Mouse (Mus musculus): ENCODE measurements around the gene Gstt1.

The Gstt1 gene

GRCm38 (mm10) chr10:75762413-75762812 lies 36.0 kb downstream of the Gstt1 start:
- ChIA-PET POLR2A (interaction anchor here in 2 of 4 experiments (0.9 to 4.4 kb wide), 5 partner anchors 11 to 136 kb away, joined by 3 to 77 read pairs (median 3); partner anchors contain the start of gene Ddt (in 2 of the 2)), CTCF (no interaction called here)

- ChIA-PET POLR2A (interaction anchor here in 3 of 4 experiments (0.7 to 2.4 kb wide), 9 partner anchors 13 to 172 kb away, joined by 3 to 6 read pairs (median 4); partner anchors contain the start of gene Ddt (in 2 of the 3)), CTCF (interaction anchor here (0.6 to 1.8 kb wide), 7 partner anchors 16 to 93 kb away, joined by 3 to 7 read pairs (median 3); no protein-coding TSS in a partner anchor)
Observed at GRCm38 (mm10) chr10:75760311-75760710, 38.1 kb downstream of the Gstt1 start.

GRCm38 (mm10) chr10:75756719-75757118 lies 41.7 kb downstream of the Gstt1 start:
- POLR2A ChIA-PET, result interaction anchor here in 2 of 4 experiments (0.7 to 1.4 kb wide), 4 partner anchors 8 to 108 kb away, joined by 3 to 10 read pairs (median 4); partner anchors contain the start of genes Cabin1 (in 1 of the 2) and Ddt (in 1 of the 2)
- CTCF ChIA-PET, result interaction anchor here in 3 of 4 experiments (0.6 to 2.7 kb wide), 7 partner anchors 8 to 170 kb away, joined by 3 to 8 read pairs (median 4); partner anchors contain the start of gene Ddt (in 1 of the 3)

- ChIA-PET POLR2A (interaction anchor here in 3 of 4 experiments (0.5 to 1.6 kb wide), 20 partner anchors 10 to 207 kb away, joined by 3 to 6 read pairs (median 3); partner anchors contain the start of genes Cabin1 (in 2 of the 3), Mif (in 2 of the 3) and Ddt (in 1 of the 3)), CTCF (interaction anchor here (0.5 to 2.3 kb wide), 76 partner anchors 8 to 509 kb away, joined by 3 to 27 read pairs (median 4); partner anchors contain the start of genes Cabin1 (in 2 of the 4), Gm20441 (in 2 of the 4), Gstt2 (in 2 of the 4) and Ddt (in 1 of the 4))
Observed at GRCm38 (mm10) chr10:75744017-75744416, 54.4 kb downstream of the Gstt1 start.

- CTCF ChIA-PET, result interaction anchor here (0.5 to 2.3 kb wide), 72 partner anchors 8 to 412 kb away, joined by 3 to 27 read pairs (median 4); partner anchors contain the start of genes Cabin1 (in 2 of the 4), Gm20441 (in 2 of the 4), Gstt2 (in 2 of the 4) and Ddt (in 1 of the 4)
- POLR2A ChIA-PET, result interaction anchor here in 3 of 4 experiments (0.5 to 1.6 kb wide), 16 partner anchors 13 to 208 kb away, joined by 3 to 6 read pairs (median 3); partner anchors contain the start of genes Cabin1 (in 2 of the 3), Mif (in 2 of the 3) and Ddt (in 1 of the 3)
Observed at GRCm38 (mm10) chr10:75743369-75743768, 55.0 kb downstream of the Gstt1 start.

- ChIA-PET CTCF (interaction anchor here in 3 of 4 experiments (0.5 to 1.7 kb wide), 5 partner anchors 19 to 155 kb away, joined by 3 to 12 read pairs (median 5); no protein-coding TSS in a partner anchor), POLR2A (interaction anchor here in 2 of 4 experiments (1.1 to 1.2 kb wide), 3 partner anchors 13 to 200 kb away, joined by 3 to 4 read pairs (median 3); no protein-coding TSS in a partner anchor)
Observed at GRCm38 (mm10) chr10:75740866-75741265, 57.5 kb downstream of the Gstt1 start.
